Mouse (Mus musculus): ENCODE data around the gene Olfr324.

- TF ChIP-seq ZC3H11A (IDR thresholded peaks at IDR 0.05; ENCODE audit: borderline replicate concordance, low read depth, low read length) (no peak), HCFC1 (IDR thresholded peaks at IDR 0.05; ENCODE audit: borderline replicate concordance, insufficient read depth, low read length) (no peak), MAFK (IDR thresholded peaks at IDR 0.05; ENCODE audit: insufficient read depth, low read depth, low read length) (no peak), CHD2 (IDR thresholded peaks at IDR 0.05; ENCODE audit: low read depth, low read length) (no peak)
These were observed 31.2 kb downstream of the Olfr324 start for GRCm38 (mm10) chr11:58626146-58626545.
